Mouse (Mus musculus) testis, adult 2 months (tissue): Measurements from ENCODE around the gene Gm43064.

ENCODE experiments used
- CTCF ChIP-seq: fragments of 200-500 bp; IDR thresholded peaks from 2 replicates; pipeline ENCODE4 v1.5.1; 2012; ENCODE audit warnings: low read depth, mild to moderate bottlenecking, inconsistent platforms, low read length, moderate library complexity; ENCODE audit not compliant: control insufficient read depth, insufficient read depth, insufficient replicate concordance
- POLR2A ChIP-seq: fragments of 200-500 bp; IDR thresholded peaks from 2 replicates; pipeline ENCODE4 v1.6.1; 2012; ENCODE audit warnings: low read depth, mild to moderate bottlenecking, inconsistent platforms, low read length, moderate library complexity; ENCODE audit not compliant: control insufficient read depth

- TF ChIP-seq POLR2A (no peak), CTCF (no peak)
Measured at GRCm38 (mm10) chr3:103885946-103886345, 76.6 kb downstream of the Gm43064 start.
